Mouse (Mus musculus): ENCODE measurements around the gene Itgam.
A peak's percentile ranks its signal among the peaks of the same experiment; 100 is the strongest.
"Not testable (repeated sequence)": the region's sequence is repeated elsewhere in the genome, so short reads cannot be mapped to it uniquely, and the experiment has no call there.

Itgam gene

DNA sequence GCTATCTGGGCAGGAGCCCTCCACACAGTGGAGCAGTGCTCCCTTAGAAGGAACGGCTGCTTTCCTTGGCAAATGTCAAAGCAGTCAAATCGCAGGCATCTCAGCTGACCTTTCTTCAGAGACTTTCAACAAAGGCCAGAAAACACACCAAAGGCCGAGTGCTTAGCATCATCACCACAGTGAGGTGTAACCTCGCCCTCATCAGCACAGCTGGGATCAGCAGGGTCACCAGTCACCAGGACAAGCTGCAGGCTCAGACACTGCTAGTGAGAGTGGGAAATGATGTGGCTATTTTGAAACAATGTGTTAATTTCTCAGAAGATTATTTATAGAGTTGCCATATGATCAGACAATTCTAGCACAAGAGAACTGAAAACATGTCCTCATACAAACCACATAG is 74.5 kb downstream of the Itgam start:
- no peak for DNase-seq

GRCm38 (mm10) chr7:128139611-128140010 is 77.2 kb downstream of the Itgam start:
- peak; percentile 5 to 24 for DNase-seq

GRCm38 (mm10) chr7:128150970-128151369 is 88.5 kb downstream of the Itgam start:
- DNase-seq, result no peak

- DNase-seq, result no peak
Measured at GRCm38 (mm10) chr7:128154076-128154475, 91.6 kb downstream of the Itgam start, which contains the start of gene Itgad. Itgad (plus strand) TSS chr7:128154376.

- no peak for DNase-seq
Measured at GRCm38 (mm10) chr7:128154924-128155323, 92.5 kb downstream of the Itgam start.

GRCm38 (mm10) chr7:128158688-128159354 is 96.4 kb downstream of the Itgam start:
- not testable (repeated sequence) for DNase-seq

GRCm38 (mm10) chr7:128164001-128164400 is 101.6 kb downstream of the Itgam start:
- no peak for DNase-seq

DNA sequence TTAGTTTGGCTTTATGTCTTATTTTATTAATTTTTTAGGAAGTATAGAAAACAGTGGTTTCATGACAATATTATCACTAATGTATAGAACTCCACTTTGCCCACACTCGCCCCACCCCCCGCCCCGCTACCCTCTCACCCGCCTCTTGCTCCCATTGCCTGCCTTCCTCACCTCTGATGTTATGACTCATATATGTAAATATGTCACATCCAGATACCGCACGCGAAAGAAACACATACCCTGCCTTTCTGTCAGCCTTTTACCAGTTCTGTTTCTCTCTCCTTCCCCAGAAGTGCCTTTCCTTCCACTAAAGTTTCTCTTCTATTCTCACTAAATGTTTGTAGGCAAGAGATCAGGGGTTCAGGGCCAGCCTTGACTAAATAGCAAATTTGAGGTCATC is 104.0 kb downstream of the Itgam start:
- no peak for DNase-seq

All from cerebellum, adult 18-20 months (tissue).